Mouse (Mus musculus) erythroblast, embryonic 14.5 days (primary cell): ENCODE measurements around the gene Sh2d4b.

ENCODE experiments used
- GATA1 ChIP-seq: IDR thresholded peaks from 2 replicates; pipeline ENCODE4 v1.6.1; 2012; ENCODE audit warnings: low read length, inconsistent platforms, mixed read lengths
- TAL1 ChIP-seq: IDR thresholded peaks from 3 replicates; pipeline ENCODE4 v1.6.1; 2012; ENCODE audit warnings: low read length, inconsistent platforms, mixed read lengths

DNA sequence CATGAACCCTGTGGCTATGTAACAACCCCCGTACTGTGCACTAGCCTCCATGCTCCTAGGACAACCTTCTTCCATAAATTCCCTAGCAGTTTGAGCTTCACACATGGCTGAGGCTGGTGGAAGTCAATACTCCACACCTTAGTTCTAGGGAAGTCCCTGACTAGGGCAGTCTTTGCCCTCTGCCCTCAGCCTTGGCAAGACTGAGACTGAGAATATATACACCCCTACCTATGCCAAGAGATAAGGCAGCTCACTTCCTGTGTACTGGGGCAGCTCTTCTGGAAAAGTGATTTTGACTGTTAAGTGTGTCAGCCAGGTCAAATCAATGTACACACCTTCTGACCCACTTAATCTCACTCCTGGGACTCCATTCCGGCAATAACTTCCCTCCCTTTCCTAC, 34.0 kb upstream of the Sh2d4b start:
- TF ChIP-seq TAL1: no peak
- TF ChIP-seq GATA1: no peak
